Mouse (Mus musculus): ENCODE results near the gene P3h1.

The P3h1 gene

DNA sequence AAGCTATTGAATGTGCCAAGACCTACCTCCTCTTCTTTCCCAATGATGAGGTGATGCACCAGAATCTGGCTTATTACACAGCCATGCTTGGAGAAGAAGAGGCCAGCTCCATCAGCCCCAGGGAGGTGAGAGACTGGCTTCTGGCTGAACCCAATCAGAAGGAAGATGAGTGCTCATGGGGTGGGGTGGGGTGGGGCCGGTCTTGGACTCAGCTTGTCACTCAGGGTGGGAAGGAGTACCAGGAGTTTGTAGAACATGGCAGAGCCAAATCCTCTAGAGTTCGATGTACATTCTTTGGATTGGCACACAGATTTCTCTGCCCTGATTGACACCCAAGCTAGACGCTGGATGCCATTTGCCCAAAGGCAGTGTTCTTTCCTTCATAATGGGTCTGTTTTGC lies 5.9 kb downstream of the P3h1 start:
- no peak for DNase-seq (ENCODE audit: low read depth, low spot score)

DNA sequence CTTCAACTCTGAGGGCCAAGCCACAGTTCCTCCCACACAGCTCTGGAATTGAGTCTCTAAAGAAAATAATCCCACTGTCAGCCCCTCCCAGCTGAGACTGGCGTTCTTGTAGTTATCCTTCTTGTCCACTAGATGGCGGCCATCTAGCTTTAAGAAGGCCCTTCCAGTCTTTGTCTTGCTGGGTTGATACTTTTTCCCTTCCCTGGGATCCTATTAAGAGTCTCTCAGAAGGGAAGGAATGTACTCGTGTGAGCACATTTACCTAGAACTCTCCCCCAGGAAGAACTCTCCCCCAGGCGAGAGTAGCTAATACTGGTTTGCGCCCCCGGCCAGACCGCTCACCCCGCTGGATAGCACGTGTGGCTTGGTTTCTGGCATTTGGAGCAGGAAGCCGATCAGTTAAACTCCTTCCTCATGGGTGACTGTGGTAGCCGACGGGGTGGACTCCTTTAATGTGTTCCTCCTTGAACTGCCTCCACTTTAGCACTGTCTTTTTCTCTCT lies 6.5 kb downstream of the P3h1 start:
- DNase-seq (ENCODE audit: low read depth, low spot score) = peak; percentile 67

DNA sequence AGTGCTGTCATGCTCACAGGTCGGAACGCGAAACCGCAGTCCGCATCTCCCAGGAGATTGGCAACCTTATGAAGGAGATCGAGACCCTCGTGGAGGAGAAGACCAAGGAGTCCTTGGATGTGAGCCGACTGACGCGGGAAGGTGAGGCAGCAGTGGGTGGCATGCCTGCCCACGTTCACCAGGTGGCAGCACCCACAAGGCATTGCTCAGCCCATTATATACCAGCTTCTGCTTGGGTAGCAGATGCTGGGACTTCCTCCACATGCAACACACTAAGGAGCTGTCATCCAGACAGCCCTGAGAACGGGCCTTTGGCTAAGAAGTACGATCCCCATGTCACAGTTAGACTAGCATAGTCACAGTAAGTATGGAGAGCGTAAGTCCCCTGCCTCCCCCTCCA lies 8.9 kb downstream of the P3h1 start:
- no peak for DNase-seq (ENCODE audit: low read depth, low spot score)

DNA sequence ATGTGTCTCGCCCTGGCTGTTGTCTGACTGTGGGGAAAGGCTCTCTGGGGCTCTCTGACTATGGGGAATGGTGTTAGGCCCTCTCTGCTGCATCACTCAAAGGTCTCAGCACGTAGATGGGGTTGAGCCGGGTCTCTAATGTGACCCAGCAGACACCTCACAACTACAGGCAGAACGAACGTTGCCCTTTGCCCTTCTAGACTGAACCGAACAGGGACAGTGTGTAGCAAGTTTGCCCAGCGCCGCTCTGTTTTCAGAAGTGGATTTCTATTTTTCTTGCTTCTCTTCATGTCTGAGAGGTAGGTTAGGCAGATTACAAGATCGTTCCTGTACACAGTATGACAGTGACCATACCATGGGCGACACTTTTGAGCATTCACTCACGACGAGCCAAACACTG lies 9.9 kb downstream of the P3h1 start:
- DNase-seq (ENCODE audit: low read depth, low spot score) = no peak

DNA sequence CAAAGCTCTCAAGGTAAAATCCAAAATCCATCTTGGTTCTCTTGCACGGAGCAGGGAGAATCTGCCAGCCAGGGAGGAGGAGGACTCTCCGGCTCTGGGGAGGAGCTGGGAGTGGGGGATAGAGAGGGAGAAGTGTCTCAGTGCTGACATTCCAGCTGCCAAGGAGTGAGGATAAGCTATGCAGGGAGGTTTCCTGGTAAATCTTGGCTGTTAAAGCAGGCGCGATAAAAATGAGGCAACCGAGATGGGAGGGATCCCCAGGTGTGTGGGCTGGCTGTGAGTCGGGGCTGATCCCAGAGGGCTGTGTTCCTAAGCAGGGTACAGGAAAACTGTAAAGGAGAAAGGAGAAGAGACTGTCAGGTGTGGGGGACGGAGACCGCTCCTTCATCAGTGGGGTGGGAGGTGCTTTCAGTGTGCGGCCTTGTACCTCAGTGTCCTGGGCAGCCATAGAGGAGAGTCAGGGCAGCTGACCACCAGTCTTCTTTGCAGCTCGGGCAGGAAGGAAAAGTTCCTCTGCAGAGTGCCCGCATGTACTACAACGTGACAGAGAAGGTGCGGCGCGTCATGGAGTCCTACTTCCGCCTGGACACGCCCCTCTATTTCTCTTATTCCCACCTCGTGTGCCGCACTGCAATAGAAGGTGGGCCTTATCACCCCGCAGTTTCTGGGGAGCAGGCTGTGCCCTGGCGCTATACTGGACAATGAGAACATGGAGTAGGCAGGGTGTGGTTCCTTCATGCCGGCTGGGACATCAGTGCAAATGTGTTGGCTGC lies 11.9 kb downstream of the P3h1 start:
- DNase-seq (ENCODE audit: low read depth, low spot score) = no peak

DNA sequence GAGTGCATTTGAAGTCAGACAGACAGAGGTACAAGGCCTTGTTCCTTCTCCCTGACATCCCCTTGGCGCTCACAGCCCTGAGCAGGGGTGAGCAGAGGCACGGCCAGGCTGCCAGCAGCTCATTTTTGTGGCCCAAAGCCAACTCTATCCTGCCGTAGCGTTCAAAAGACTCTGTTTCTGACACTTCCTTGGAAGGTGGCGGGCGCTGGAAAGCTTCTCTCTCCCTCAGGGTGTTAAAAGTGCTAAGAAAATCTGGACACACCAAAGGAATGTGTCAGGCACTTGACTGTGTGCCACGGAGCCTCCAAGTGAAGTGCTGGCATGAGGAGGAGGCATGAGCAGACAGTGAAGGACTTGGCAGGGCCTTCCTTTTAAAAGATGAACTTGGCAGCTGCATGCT lies 12.8 kb downstream of the P3h1 start:
- no peak for DNase-seq (ENCODE audit: low read depth, low spot score)

DNA sequence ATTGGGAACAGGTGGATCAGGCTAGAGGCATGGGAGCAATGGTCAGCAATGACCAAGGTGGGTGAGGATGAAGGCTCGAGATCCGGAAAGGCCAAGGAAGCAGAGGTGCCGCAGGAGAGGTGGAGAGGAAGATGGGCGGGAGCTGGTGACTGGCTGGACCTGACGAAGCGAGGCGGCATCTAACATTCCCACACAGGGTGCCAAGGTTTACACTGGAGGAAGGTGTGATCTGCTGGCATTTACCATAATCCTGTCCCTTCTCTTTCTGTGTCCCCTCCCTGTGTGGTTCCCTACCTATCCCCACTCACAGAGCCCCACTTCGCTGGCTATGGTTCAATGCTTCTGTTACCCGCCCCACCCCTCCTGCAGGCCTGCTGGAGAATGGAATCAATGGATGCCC lies 13.2 kb downstream of the P3h1 start:
- no peak for DNase-seq (ENCODE audit: low read depth, low spot score)

DNA sequence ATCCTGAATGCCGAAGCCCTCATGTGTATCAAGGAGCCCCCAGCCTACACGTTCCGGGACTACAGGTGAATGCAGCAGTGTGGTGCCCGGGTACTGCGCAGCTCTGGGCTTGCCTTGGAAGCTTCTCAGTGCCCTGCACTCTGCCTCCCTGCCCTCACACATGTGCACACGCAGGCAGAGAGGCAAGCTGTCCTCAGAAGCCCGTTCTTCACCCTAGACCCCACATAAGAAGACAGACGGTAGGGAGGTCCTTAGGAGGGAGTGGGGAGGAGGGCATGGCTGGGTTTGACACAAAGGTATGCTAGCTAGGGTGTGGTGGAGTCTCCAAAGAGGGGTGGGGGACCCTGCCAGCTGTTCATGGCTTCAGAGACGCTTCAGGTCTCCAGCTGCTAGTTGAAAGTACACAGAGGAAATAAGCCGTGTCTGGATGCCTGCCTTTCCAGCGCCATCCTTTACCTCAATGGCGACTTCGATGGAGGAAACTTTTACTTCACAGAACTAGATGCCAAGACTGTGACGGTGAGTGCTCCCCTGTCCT lies 14.0 kb downstream of the P3h1 start:
- no peak for DNase-seq (ENCODE audit: low read depth, low spot score)

DNA sequence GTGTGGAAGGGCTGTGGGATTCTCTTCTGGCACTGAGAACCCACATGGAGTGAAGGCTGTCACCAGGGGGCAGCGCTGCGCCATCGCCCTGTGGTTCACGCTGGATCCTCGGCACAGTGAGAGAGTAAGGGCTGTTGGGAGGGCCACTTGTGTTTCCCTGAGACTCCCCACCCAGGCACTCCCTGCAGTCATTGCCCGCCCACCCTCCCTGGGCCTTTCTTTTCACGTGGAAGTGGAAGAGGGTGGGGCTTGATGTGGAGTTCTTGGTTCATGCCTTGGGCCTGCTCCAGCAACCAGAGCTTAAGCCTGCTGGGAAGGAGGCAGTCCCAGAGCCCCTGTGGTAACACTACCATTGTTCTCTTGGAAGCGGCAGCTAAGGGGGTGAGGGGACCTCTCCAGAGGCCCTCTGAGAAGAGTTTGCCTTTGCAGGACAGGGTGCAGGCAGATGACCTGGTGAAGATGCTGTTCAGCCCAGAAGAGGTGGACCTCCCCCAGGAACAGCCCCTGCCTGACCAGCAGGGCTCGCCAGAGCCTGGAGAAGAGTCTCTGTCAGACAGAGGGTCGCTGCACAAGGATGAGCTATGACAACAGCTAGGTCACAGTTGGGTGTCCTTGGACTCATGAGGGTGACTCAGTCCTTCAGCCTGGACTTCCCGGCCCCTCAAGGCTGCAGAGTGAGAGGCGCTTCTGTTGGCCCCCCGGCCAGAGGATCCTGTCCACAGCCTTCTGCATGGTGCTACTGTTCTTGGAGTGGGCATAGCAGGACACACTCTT lies 14.9 kb downstream of the P3h1 start:
- no peak for DNase-seq (ENCODE audit: low read depth, low spot score)

DNA sequence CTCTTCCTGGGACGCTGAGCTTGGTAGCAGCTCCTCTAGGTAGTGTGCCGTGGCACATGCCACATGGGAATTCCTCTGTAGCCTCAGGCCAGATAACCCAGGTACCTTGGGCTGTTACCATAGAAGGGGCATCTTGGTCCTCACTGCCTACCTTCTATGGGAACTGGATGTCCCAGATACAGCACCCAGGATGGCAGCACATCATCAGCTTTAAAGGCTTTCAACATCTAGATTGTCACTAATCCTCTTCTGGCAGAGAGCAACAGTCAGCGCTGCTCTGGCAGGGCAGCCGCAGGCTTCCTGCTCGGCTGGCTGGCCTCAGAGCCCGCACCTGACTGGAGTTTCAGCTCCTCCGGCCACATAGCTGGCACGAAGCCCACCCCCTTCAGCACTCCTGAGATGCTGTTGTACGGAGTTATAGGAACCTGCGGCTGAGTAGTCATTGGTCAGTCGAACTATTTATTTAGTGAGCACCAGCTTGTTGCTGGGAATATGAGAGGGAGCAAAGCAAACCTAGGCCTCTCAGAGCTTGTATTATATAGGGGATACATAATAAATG lies 15.8 kb downstream of the P3h1 start:
- DNase-seq (ENCODE audit: low read depth, low spot score) = no peak

DNA sequence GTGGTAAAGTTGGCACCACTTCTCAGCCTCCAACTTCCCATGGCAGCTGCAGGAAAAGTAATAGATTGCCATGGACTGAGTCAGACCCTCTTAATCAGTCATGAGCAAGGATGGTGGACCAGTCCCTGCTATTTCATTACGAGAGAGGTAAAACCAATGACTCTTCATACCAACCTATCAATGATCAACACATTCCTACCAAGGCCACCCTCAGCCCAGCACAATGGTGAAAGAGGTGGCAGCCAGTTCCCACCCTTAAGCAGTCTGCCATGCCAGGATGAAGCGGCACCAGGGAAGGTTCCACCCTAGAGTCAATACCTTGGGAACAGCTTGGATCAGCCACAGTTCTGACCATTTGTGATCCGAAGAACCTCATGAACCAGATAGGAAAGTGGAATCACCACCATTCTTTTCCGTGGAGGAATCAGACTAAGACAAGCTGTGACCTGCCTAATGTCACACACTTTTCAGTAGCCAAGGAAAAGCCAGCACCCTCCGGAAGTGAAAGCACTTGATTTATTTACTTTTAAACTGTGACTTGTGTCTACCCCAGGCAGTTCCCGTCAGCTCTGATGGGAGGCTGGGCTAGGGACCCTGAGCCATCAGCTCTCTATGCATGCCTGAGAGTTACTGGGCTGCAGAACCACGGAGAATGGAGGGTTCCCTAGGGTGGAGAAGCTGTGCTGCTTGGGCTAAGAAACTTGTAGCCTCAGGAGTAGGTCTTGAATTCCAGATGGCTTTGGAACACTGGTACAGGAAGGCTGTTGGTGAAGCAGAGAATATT lies 19.5 kb downstream of the P3h1 start:
- DNase-seq (ENCODE audit: low read depth, low spot score) = no peak

DNA sequence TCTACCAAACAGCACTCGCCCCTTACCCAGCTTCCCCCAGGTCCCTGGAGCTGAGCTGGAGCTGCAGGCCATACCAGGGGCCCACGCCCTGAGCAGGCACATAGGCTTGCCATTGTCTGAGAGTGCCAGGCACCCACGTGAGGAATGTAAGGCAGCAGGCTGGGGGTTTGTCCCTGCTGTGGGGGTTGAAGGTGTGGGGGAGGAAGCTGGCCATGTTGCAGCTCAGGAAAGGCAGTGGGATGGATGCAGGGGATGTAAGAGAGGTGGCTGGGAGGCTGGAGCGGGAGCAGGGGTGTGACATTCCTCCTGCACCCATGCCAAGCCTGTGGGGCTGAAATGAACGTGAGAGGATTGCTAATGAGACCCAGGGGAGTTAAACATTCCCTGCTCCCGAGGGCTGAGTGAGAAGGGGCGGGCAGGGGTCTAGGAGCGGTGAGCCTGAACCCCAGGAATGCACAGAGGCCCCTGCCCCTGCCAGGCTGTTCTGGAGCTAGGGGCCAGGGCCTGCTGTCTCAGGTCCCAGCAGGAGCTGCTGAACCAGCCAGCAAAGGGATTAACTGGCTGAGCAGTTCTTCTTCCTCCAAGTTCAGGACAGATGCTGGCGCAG lies 21.4 kb downstream of the P3h1 start:
- no peak for DNase-seq (ENCODE audit: low read depth, low spot score)

DNA sequence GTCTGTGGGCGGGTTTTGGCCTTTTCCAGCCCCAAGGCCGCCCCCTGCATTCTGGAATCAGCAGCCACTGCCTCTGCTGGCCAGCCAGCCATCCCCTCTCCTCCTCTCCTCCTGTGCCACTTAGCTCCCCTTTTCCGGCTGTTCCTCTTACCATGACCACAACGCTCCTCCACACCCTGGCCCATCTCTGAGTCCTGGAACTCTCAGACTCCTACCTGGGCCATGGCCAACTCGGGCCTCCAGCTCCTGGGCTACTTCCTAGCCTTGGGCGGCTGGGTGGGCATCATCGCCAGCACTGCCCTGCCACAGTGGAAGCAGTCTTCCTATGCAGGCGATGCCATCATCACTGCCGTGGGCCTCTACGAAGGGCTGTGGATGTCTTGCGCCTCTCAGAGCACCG lies 22.6 kb downstream of the P3h1 start, which contains the start of gene Cldn19:
Cldn19 (plus strand) TSS at position 64 of the 400 bp plus-strand sequence.
- DNase-seq (ENCODE audit: low read depth, low spot score) = no peak

DNA sequence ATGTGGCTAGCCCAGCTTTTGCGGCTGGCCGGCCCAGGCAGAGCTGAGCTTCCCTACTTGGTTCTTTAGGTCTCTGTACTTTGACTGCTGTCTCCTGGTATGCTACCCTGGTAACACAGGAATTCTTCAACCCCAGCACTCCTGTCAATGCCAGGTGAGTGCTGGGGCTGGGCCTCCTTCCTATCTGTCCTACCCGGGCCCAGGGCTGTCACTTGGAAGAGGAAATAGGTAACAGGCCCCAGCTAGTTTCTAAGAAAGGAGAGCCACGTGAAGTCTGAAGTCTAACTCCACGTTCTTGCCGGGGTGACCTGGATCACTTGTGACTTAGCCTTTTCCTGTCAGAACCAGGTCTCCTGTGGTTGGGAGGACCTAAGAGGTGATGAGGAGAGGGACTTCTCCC lies 24.4 kb downstream of the P3h1 start:
- no peak for DNase-seq (ENCODE audit: low read depth, low spot score)

DNA sequence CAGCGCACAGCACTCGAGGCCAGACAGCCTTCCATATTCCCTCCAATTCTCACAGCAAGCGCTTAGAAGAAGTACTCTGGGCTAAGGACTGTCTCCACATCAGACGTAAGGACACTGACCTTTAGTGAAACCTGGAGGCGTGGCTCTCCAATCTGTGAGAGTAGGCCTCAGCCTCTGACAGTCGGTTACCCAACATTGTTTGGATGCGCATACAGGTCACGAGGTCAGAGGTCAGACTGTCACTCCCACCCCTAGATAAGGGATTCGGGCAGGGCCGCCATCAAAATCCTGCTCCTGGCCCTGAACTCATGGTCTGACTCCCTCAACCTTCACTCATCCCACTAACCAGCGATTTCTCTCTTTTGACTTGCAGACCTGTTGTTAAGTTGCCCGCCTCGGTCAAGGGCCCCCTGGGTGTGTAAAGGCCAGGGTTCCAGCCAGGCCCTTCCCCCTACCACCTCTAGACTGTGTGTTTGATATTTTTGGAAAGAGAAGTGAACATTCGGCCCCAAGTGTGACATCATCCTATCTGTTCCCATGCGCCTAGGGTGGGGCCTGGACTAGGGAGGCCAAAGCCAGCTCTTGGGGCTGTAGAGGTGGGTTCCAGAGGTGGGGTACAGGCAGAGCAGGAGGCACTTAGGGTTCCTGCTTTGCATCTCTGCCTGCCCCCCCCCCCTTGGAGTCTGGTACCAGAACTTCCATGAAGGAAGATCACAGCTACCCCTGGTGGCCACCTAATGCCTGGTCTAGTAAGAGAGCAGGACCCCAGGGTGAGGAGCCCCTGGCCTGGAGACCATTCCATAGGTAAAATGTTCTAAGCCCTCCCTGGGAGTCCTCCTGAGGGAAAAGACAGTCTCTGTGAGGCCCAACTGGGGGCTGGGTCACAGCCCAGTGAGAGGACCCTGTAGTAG lies 26.9 kb downstream of the P3h1 start:
- no peak for DNase-seq (ENCODE audit: low read depth, low spot score)

DNA sequence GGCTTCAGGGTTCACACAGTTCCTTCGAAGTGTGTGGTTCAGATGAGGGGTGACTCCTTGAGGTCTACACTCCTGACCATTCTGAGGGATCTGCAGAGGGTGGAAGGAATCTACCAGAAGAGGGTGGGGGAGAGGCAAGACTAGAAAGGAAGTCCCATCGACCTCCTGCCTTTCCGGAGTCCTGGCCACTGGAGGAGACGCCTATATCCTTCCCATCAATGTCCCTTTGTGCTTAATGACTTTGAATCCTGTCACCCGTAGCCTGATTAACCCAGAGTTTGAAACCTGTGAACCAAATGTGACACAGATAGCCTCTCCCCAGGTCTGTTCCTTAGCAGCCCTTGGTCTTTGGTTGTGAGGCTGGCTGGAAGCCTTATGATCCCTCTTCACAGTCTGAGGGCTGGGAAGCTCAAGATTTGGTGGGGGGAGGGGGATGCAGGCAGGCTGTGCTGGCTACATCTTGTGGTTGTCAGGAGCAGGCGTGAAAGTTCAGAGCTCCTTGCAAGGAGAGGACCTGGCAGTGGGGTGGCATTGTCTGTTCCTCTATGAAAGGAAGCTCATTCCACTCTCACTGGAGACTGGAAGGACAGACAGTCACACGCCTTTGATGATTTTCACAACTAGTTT lies 28.5 kb downstream of the P3h1 start:
- DNase-seq (ENCODE audit: low read depth, low spot score) = no peak

DNA sequence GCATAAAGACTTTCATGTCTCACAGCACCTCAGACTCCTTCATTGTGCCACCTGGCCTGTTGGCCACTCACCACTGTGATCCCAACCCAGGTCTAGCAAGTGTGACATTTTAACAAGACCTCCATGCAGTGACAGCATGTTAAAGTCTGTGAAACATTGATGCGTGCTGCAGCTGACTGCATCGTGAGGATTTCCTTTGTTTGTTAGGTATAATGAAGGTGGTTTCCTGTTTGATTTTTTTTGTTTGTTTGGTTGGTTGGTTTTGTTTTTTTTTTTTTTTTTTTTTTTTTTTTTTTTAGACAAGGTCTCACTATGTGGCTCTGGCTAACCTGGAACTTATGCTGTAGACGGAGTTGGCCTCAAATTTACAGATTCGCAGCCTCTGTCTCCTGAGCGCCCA lies 29.8 kb downstream of the P3h1 start:
- DNase-seq (ENCODE audit: low read depth, low spot score) = no peak

DNA sequence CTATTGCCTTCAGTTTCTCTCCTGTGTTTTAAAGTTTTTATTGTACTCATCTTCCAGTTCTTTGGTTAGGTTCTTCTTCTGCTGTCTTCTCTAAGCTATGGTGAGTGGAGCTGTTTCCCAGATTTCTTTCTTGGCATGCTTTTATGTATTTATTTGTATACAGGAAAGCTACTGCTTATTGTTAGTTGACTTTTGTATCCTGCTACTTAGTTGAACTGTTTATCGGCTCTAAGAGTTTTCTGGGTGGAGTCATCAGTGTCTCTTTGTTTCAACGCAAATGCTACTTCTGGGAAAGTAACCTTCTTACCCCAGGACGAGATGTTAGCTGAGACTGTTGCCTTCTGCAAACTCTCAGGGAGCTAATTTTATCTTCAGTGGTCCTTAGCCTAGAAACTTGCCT lies 30.7 kb downstream of the P3h1 start:
- DNase-seq (ENCODE audit: low read depth, low spot score) = no peak

DNA sequence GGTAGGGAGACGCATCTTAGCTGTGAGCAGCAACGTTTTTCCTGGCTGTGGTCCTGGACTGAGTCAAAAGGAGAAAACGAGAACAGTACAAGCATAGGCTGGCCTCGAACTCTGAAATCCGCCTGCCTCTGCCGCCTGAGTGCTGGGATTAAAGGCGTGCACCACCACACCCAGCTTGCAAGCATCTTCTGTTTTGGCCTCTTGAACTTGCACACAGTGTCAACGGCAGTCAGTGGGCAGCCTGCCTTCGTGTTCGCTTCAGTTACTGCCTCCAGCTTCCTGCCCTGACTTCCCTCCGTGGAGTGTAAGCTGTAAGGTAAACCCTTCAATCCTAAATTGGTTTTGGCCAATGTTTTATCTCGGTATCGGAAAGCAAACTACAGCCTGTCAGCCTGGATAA lies 33.9 kb downstream of the P3h1 start:
- DNase-seq (ENCODE audit: low read depth, low spot score) = no peak

DNA sequence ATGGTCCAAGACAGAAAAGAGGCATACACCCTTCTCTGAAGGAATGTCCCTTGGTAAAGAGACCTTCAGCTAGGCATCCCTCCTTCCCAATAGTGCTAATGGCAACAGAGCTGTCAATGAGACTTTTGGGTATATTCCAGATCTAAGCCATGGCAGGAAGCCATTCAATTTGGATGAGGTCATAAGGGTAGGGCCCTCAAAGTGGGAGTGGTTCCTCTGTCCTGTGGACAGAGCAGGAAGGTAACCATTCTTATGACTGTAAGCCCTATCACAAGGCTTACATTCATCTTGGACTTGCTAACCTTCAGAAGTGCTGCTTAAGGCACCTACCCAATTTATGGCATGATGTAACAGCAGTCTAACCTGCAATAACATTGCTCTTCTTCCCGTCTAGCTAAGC lies 41.9 kb downstream of the P3h1 start:
- DNase-seq (ENCODE audit: low read depth, low spot score) = no peak

Measured in c-Kit-negative CD71-positive TER-119-positive erythroid progenitor cells, embryonic 14.5 days (primary cell).